Mouse (Mus musculus): ENCODE data around the gene Gm5108.

DNA sequence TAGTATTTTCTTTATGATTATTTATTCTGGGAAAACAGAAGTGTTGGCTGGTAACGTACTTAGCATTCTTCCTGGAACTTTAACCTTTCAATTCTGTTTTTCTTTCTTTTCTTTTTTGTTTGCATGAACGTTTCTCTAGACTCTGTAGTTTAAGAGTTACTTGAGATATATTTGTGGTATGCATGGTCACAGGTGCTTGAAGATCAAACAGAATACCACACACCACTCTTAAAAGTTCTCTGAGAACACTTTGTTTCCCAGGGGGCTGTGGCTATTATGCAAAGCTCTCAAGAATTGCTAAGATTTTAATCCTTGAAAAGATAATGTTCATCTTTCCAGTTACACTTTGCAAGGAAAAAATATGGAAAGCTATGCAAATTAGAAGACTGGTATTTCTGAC lies 36.9 kb upstream of the Gm5108 start:
- TF ChIP-seq CTCF (IDR thresholded peaks at IDR 0.05; ENCODE audit: low read depth) (no peak), EP300 (IDR thresholded peaks at IDR 0.05; ENCODE audit: low read depth) (no peak)

All from liver, postnatal 0 days (tissue).